Mouse (Mus musculus): ENCODE data around the gene Batf. TPM values are rescaled to one million over a fixed set of nuclear protein-coding genes. Genes with fewer than 3 reads are reported as not detected.

The Batf gene
- polyA plus RNA-seq, 1 experiment = not detected

DNA sequence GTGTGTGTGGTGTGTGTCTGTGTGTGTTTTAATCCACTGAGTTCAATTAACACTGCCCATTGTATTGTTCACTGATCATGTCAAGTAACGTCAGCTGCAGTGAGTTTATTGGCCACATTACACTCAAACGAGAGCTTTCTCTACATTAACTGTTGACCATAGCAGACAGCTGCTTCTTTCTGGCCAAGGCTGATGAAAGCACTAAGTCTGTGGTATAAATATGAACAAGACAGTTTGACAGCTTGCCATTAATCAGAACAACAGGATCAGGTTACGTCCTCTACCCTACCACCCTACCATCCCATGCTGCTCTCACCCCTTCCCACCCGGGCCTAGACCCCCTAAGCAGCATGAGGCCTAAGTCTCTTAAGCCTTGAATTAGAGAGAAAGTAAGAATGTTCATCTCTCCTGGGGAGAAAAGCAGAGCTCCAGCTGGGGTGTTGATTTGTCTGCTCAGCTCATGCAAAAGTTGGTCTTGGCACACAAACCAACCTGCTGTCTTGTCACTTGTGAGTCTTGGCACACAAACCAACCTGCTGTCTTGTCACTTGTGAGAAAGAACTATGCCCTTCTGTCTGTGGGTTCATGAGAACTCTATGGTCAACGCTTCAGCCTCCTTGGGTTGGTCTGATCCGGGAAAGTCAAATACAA is 13.8 kb downstream of the Batf start:
- TF ChIP-seq CTCF (IDR thresholded peaks at IDR 0.05; ENCODE audit: insufficient read depth, low read depth, low read length) (no peak), POLR2A (IDR thresholded peaks at IDR 0.05; ENCODE audit: insufficient read depth, low read depth, low read length) (no peak)
- H3K27ac ChIP-seq (ENCODE audit: insufficient read depth, low read depth, low read length) = no peak overlapping the region
- 76% methylated on average over 6 of the region's 6 CpGs for WGBS
- H3K4me3 ChIP-seq (ENCODE audit: insufficient read depth, low read depth, low read length) = no peak overlapping the region
- peaks cover 4% of the 10 kb centered on the region for H3K4me1 ChIP-seq (ENCODE audit: control insufficient read depth, insufficient read depth, low read length)

DNA sequence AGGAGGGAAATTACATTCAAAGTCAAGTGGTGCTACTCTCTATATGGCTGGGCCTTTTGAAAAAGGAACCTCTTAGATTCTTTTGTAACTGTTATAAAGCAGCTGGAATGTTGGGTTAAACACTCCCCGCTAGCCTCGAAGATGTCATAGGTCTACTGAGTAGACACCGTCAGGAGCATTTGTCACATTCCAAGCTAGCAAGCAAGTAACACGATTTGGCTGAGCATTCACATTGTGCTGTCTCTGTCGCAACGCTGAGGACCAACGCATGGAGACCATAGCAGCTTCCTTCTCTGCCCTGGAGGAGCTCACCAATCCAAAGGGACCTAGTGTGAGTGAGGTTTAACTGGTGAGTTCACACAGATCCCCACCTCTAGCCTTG is 14.4 kb downstream of the Batf start:
- WGBS = 91% methylated on average over 7 of the region's 7 CpGs
- Histone ChIP-seq H3K4me3 (ENCODE audit: insufficient read depth, low read depth, low read length) (no peak overlapping the region), H3K27ac (ENCODE audit: insufficient read depth, low read depth, low read length) (no peak overlapping the region), H3K4me1 (ENCODE audit: control insufficient read depth, insufficient read depth, low read length) (peaks cover 9% of the 10 kb centered on the region)
- TF ChIP-seq CTCF (IDR thresholded peaks at IDR 0.05; ENCODE audit: insufficient read depth, low read depth, low read length) (no peak), POLR2A (IDR thresholded peaks at IDR 0.05; ENCODE audit: insufficient read depth, low read depth, low read length) (no peak)

DNA sequence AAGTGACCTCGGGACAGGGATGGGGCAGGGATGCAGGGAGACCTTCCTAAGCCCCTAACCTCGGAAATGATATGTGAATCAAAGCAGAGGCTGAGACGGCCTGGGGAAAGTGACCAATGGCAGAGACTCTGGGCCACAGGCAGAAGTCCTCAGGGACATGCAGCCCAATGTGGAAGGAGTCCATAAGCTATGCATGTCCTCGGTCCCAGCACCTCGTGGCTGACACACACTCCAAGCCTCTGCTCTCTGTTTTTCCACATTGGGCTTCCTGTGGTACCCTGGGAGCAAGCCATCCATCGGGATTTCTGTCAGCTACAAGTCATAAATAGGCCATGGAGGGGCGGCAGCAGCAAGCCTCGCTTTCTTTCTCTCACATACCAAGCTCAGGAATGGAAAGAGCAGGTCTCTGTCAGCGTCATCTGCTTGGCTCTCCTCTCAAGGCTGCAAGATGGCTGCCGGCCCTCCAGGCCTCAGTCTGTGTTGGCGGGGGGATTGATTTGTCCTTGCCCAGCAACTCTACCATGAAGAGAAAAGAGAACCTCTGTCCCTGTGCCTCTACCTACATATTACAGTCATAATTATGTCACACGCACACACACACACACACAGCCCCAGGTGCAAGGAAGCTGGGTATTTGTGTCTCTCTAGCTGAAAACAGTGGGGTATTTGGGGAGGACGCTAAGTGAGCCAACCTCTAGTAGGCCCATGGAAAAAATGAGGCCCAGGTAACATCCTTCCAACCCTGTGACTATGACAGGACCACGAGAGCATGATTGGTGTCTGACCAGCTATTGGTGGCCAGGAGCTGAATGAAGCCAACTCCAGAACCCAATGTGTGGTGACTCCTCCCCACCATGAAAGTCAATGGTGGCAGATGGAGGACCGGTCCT is 15.9 kb downstream of the Batf start:
- Histone ChIP-seq H3K27ac (ENCODE audit: insufficient read depth, low read depth, low read length) (no peak overlapping the region), H3K4me3 (ENCODE audit: insufficient read depth, low read depth, low read length) (no peak overlapping the region), H3K4me1 (ENCODE audit: control insufficient read depth, insufficient read depth, low read length) (peaks cover 11% of the 10 kb centered on the region)
- 82% methylated on average over 15 of the region's 15 CpGs for WGBS
- TF ChIP-seq CTCF (IDR thresholded peaks at IDR 0.05; ENCODE audit: insufficient read depth, low read depth, low read length) (no peak), POLR2A (IDR thresholded peaks at IDR 0.05; ENCODE audit: insufficient read depth, low read depth, low read length) (no peak)

DNA sequence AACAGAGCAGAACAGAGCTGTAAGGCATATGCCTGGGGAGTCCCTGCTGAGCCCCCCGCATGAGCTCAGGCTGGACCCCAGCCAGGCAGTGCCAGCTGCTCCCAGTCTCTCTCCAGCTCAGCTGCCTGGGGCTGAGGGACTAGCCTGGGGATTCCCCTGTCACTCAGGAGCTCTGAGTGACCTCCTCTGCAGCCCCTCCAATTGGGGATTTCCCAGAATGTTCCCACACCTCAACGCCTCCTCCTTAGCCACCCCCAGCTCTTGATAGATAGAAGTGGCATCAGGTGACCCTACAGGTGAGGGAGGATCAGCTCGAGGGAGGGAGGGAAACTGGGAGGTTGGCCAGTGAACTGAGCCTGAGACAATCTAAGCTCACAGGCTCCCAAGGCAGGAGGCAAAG is 17.0 kb downstream of the Batf start:
- peaks cover 11% of the 10 kb centered on the region for H3K4me1 ChIP-seq (ENCODE audit: control insufficient read depth, insufficient read depth, low read length)
- 66% methylated on average over 3 of the region's 3 CpGs for WGBS
- no peak for TF ChIP-seq CTCF (IDR thresholded peaks at IDR 0.05; ENCODE audit: insufficient read depth, low read depth, low read length)
- TF ChIP-seq POLR2A (IDR thresholded peaks at IDR 0.05; ENCODE audit: insufficient read depth, low read depth, low read length) = no peak
- H3K27ac ChIP-seq (ENCODE audit: insufficient read depth, low read depth, low read length) = no peak overlapping the region
- H3K4me3 ChIP-seq (ENCODE audit: insufficient read depth, low read depth, low read length) = no peak overlapping the region

DNA sequence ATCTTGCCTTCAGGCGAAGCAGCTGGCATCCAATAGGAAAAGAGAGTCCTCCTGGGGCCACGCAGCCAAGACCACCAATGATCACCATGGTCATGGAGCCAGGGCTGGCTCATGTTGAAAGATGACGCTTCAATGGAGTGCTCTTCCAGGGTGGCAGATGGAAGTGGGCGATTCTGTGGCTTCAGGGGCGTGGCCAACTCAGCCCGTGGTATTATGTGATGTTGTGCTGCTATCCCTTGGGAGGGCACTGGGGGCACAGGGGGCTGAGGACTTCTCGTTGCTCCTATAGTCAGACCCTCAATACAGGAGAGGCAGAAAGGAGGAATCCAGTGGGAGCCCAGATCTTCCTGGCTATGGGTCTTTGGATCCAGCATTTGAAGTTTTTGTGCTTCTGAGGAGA is 18.1 kb downstream of the Batf start:
- peaks cover 11% of the 10 kb centered on the region for H3K4me1 ChIP-seq (ENCODE audit: control insufficient read depth, insufficient read depth, low read length)
- no peak overlapping the region for H3K4me3 ChIP-seq (ENCODE audit: insufficient read depth, low read depth, low read length)
- no peak for TF ChIP-seq POLR2A (IDR thresholded peaks at IDR 0.05; ENCODE audit: insufficient read depth, low read depth, low read length)
- no peak for TF ChIP-seq CTCF (IDR thresholded peaks at IDR 0.05; ENCODE audit: insufficient read depth, low read depth, low read length)
- WGBS = 75% methylated on average over 7 of the region's 7 CpGs
- H3K27ac ChIP-seq (ENCODE audit: insufficient read depth, low read depth, low read length) = no peak overlapping the region

DNA sequence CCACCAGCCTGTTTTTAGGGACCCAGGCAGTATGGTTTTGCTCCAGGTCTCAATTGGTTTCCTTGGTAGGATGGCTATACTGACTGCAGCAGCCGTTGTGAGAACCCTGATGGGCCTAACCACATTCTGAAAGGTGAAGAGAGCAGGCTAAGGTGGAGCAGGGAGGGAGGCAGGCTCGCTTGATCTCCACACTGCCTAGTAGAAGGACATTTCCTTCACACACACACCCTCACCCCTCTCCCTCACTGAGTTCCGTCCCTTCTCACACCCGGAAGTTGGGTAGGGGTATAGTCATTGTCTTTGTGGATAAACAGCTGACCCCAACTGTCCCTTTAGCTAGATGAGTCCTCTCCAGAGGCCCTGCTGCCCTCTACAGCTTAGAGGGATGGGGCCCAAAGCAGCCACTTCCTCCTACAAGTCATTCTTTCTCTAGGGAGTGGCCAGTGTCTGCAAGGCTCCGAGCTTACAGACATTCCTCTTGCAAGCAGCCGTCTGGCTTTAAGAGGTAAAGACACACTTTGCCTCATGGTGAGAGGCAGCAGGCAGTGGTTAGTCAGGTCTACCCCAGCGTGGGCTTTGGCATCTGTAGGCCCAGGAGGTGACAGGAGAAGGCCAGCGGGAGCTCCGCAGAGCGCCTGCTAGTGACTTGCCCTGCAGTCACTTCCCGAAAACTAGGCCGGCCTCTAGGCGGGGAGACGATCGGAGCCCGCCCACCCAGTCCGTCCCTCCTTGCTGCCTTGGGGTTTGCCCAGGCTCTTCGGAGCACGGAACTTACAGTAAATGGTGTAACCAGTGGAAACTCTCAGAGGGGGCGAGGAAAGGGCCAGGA is 18.7 kb downstream of the Batf start:
- Histone ChIP-seq H3K4me1 (ENCODE audit: control insufficient read depth, insufficient read depth, low read length) (peaks cover 11% of the 10 kb centered on the region), H3K4me3 (ENCODE audit: insufficient read depth, low read depth, low read length) (peak overlapping the region; percentile 42), H3K27ac (ENCODE audit: insufficient read depth, low read depth, low read length) (no peak overlapping the region)
- 23% methylated on average over 20 of the region's 20 CpGs for WGBS
- no peak for TF ChIP-seq POLR2A (IDR thresholded peaks at IDR 0.05; ENCODE audit: insufficient read depth, low read depth, low read length)
- no peak for TF ChIP-seq CTCF (IDR thresholded peaks at IDR 0.05; ENCODE audit: insufficient read depth, low read depth, low read length)

DNA sequence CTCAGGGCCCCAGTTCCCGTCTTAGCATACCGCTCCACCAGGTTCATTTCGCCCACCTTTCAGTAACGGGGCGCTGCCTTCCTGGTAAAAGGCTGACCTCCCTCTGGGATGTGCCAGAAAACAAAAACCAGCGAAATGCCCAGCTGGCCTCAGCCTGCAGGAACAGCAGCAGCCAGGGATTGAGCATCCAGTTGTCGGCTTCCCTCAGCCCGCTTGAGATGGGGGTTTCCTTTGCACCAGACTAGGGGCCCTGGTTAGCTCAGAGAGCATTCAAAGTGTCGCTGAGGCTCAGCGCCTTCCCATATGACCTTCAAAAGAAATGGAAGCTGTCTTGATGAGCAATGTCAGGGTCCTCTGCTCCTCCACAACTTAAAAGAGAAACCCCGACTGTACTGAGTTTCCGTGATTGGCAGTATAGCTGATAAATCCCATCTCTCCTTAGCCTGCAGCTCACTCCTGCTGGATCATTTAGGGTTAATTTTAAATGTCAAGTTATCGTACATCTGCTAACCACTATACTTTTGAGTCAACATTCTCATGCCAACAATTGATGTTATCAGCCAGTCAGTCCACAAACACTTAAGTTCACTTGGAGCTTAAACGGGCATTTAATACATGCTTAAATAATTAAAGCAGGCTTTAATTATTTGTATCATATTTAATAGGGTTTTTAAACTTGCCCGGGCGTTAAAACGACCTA is 19.5 kb downstream of the Batf start:
- 43% methylated on average over 17 of the region's 17 CpGs for WGBS
- Histone ChIP-seq H3K4me3 (ENCODE audit: insufficient read depth, low read depth, low read length) (peak overlapping the region; percentile 42), H3K27ac (ENCODE audit: insufficient read depth, low read depth, low read length) (no peak overlapping the region), H3K4me1 (ENCODE audit: control insufficient read depth, insufficient read depth, low read length) (peaks cover 11% of the 10 kb centered on the region)
- no peak for TF ChIP-seq CTCF (IDR thresholded peaks at IDR 0.05; ENCODE audit: insufficient read depth, low read depth, low read length)
- TF ChIP-seq POLR2A (IDR thresholded peaks at IDR 0.05; ENCODE audit: insufficient read depth, low read depth, low read length) = no peak

DNA sequence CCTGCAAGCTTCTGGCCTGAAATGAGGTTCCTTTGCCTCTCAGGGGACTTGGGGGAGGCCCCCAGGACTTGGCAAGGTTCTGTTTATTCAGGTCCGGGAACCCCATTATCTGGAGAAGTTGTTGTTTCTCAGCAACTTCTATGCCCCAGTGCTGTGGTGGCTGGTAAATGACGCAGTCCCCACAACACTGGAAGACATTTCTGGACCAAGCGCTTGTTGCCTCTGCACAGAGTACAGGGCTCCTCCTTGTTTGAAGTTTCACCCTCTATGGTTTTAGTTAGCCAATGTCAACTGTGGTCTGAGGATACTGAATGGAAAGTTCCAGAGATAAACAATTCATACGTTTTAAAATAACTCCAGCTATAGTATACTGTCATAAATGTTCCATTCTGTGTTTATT is 20.4 kb downstream of the Batf start:
- Histone ChIP-seq H3K27ac (ENCODE audit: insufficient read depth, low read depth, low read length) (no peak overlapping the region), H3K4me1 (ENCODE audit: control insufficient read depth, insufficient read depth, low read length) (peaks cover 11% of the 10 kb centered on the region), H3K4me3 (ENCODE audit: insufficient read depth, low read depth, low read length) (no peak overlapping the region)
- 77% methylated on average over 4 of the region's 4 CpGs for WGBS
- TF ChIP-seq CTCF (IDR thresholded peaks at IDR 0.05; ENCODE audit: insufficient read depth, low read depth, low read length) (no peak), POLR2A (IDR thresholded peaks at IDR 0.05; ENCODE audit: insufficient read depth, low read depth, low read length) (no peak)
